Mouse (Mus musculus): ENCODE results near the gene Kdm1b. TPM values are rescaled to one million over a fixed set of nuclear protein-coding genes. Genes with fewer than 3 reads are reported as not detected.

The Kdm1b gene
- polyA plus RNA-seq, 1 experiment from 2014 or later = 16.4 TPM

DNA sequence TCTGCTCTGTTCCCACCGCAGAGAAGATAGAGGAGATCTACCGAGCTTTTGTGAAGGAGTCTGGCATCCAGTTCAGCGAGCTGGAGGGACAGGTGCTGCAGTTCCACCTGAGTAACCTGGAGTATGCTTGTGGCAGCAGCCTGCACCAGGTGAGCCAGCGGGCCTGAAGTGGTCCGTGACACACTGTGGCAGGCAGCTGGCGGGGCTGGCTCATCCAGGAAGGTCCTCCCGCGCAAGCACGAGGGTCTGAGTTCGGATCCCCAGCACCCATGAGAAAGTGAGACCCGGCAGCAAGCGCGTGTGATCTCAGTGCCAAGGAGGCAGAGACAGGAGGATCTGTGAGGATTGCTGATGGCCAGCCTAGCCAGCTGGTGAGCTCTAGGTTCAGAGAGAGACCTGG lies 28.6 kb downstream of the Kdm1b start:
- Histone ChIP-seq H3K27me3 (ENCODE audit: control insufficient read depth, insufficient read depth, low read length) (no peaks in the 10 kb centered on the region), H3K4me1 (ENCODE audit: control insufficient read depth, insufficient read depth, low read length) (no peaks in the 10 kb centered on the region), H3K4me2 (ENCODE audit: low read depth, low read length) (no peak overlapping the region), H3K9ac (ENCODE audit: low read length) (no peak overlapping the region), H3K27ac (ENCODE audit: low read length) (no peak overlapping the region), H3K4me3 (replicated peaks; ENCODE audit: low read length) (no peak overlapping the region), H3K36me3 (ENCODE audit: control insufficient read depth, insufficient read depth, low read length) (peaks cover 9% of the 10 kb centered on the region; the same call in 1 of the 2 replicates), H3K9me3 (replicated peaks; ENCODE audit: control insufficient read depth, low read length) (no peaks in the 10 kb centered on the region)
- 94% methylated on average over 13 of the region's 13 CpGs for WGBS
- ATAC-seq (ENCODE audit: insufficient read depth, low FRiP score) = no peak

- no peak overlapping the region for H3K4me2 ChIP-seq (ENCODE audit: low read depth, low read length)
- WGBS = 93% methylated on average over 5 of the region's 5 CpGs
- H3K4me1 ChIP-seq (ENCODE audit: control insufficient read depth, insufficient read depth, low read length) = no peaks in the 10 kb centered on the region
- H3K36me3 ChIP-seq (ENCODE audit: control insufficient read depth, insufficient read depth, low read length) = peaks cover 9% of the 10 kb centered on the region; the same call in 1 of the 2 replicates
- no peaks in the 10 kb centered on the region for H3K9me3 ChIP-seq (replicated peaks; ENCODE audit: control insufficient read depth, low read length)
- no peak overlapping the region for H3K27ac ChIP-seq (ENCODE audit: low read length)
- H3K9ac ChIP-seq (ENCODE audit: low read length) = no peak overlapping the region
- no peaks in the 10 kb centered on the region for H3K27me3 ChIP-seq (ENCODE audit: control insufficient read depth, insufficient read depth, low read length)
- H3K4me3 ChIP-seq (replicated peaks; ENCODE audit: low read length) = no peak overlapping the region
- ATAC-seq (ENCODE audit: insufficient read depth, low FRiP score) = no peak
Measured at GRCm38 (mm10) chr13:47072484-47072883, 29.2 kb downstream of the Kdm1b start.

- H3K27ac ChIP-seq (ENCODE audit: low read length) = no peak overlapping the region
- H3K36me3 ChIP-seq (ENCODE audit: control insufficient read depth, insufficient read depth, low read length) = peaks cover 14% of the 10 kb centered on the region; the same call in 1 of the 2 replicates
- no peak for ATAC-seq (ENCODE audit: insufficient read depth, low FRiP score)
- H3K4me3 ChIP-seq (replicated peaks; ENCODE audit: low read length) = no peak overlapping the region
- H3K27me3 ChIP-seq (ENCODE audit: control insufficient read depth, insufficient read depth, low read length) = no peaks in the 10 kb centered on the region
- no peak overlapping the region for H3K4me2 ChIP-seq (ENCODE audit: low read depth, low read length)
- H3K9me3 ChIP-seq (replicated peaks; ENCODE audit: control insufficient read depth, low read length) = no peaks in the 10 kb centered on the region
- H3K9ac ChIP-seq (ENCODE audit: low read length) = no peak overlapping the region
- no peaks in the 10 kb centered on the region for H3K4me1 ChIP-seq (ENCODE audit: control insufficient read depth, insufficient read depth, low read length)
- 84% methylated on average over 5 of the region's 5 CpGs for WGBS
Measured at GRCm38 (mm10) chr13:47076156-47076555, 32.9 kb downstream of the Kdm1b start.

DNA sequence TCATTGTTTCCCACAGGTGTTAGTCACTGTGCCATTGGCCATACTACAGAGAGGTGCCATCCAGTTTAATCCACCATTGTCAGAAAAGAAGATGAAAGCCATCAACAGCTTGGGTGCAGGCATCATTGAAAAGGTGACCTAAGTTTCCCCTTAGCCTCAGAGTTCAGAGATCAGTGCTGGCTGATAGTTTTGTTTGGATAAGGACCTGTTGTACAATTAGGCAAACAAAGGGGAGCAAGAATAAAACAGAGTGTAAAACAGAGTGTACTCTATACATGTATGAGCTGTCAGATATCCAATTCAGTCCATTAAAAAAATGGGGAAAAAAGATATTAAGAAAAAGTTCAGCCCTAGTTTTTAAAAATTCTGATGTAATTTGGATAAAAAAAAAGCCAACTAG lies 34.1 kb downstream of the Kdm1b start:
- Histone ChIP-seq H3K36me3 (ENCODE audit: control insufficient read depth, insufficient read depth, low read length) (peaks cover 16% of the 10 kb centered on the region; the same call in 1 of the 2 replicates), H3K4me2 (ENCODE audit: low read depth, low read length) (no peak overlapping the region), H3K27ac (ENCODE audit: low read length) (no peak overlapping the region), H3K4me3 (replicated peaks; ENCODE audit: low read length) (no peak overlapping the region), H3K9me3 (replicated peaks; ENCODE audit: control insufficient read depth, low read length) (no peaks in the 10 kb centered on the region), H3K27me3 (ENCODE audit: control insufficient read depth, insufficient read depth, low read length) (no peaks in the 10 kb centered on the region), H3K4me1 (ENCODE audit: control insufficient read depth, insufficient read depth, low read length) (no peaks in the 10 kb centered on the region), H3K9ac (ENCODE audit: low read length) (no peak overlapping the region)
- no peak for ATAC-seq (ENCODE audit: insufficient read depth, low FRiP score)

DNA sequence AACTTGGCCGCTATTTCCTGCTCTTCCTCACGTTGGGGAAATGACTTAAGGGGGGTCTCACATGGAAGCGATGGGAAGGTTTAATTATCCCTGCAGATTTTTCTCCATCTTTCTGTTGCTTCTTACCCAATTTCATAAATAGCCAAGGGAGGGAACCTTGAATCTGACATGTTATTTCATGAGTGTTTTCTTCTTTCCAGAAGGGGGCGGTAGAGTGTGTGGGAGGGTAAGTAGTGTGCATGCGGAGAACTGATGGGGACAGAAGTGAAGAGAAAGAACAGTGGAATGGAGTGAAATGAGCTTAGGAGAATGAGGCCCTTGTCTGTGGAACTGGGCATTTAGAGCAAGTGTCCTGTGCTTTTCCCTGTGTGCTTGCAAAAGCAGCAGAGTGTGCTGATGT lies 35.5 kb downstream of the Kdm1b start:
- Histone ChIP-seq H3K4me3 (replicated peaks; ENCODE audit: low read length) (no peak overlapping the region), H3K27ac (ENCODE audit: low read length) (no peak overlapping the region), H3K9ac (ENCODE audit: low read length) (no peak overlapping the region), H3K27me3 (ENCODE audit: control insufficient read depth, insufficient read depth, low read length) (no peaks in the 10 kb centered on the region), H3K4me2 (ENCODE audit: low read depth, low read length) (no peak overlapping the region), H3K9me3 (replicated peaks; ENCODE audit: control insufficient read depth, low read length) (no peaks in the 10 kb centered on the region), H3K4me1 (ENCODE audit: control insufficient read depth, insufficient read depth, low read length) (no peaks in the 10 kb centered on the region), H3K36me3 (ENCODE audit: control insufficient read depth, insufficient read depth, low read length) (peaks cover 20% of the 10 kb centered on the region; the same call in 1 of the 2 replicates)
- WGBS = 75% methylated on average over 5 of the region's 5 CpGs
- no peak for ATAC-seq (ENCODE audit: insufficient read depth, low FRiP score)

DNA sequence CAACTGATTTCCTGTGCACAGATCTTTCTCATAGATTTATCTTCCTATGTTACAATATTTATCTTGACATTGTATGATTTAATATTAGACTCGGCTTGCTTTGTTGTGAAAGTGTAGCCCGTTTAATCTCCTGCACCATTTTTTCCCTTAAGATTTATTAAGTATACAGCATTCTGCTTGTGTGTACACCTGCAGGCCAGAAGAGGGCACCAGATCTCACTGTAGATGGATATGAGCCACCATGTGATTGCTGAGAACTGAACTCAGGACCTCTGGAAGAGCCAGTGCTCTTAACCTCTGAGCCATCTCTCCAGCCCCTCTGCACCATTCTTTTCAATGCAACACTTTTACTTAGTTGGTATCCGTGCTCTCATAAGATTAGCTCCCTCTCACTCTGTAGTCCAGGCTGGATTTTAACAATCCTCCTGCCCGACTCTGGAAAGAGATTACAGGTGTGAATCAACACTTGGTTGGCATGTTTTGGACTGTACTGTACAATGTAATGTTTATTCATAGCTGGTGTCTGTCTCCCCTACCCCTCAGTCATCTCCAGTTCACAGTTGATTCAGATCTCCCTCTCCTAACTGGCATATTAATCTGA lies 37.7 kb downstream of the Kdm1b start:
- H3K27ac ChIP-seq (ENCODE audit: low read length) = no peak overlapping the region
- H3K4me2 ChIP-seq (ENCODE audit: low read depth, low read length) = no peak overlapping the region
- H3K36me3 ChIP-seq (ENCODE audit: control insufficient read depth, insufficient read depth, low read length) = peaks cover 14% of the 10 kb centered on the region; the same call in 1 of the 2 replicates
- H3K9ac ChIP-seq (ENCODE audit: low read length) = no peak overlapping the region
- H3K4me3 ChIP-seq (replicated peaks; ENCODE audit: low read length) = no peak overlapping the region
- no peak for ATAC-seq (ENCODE audit: insufficient read depth, low FRiP score)
- H3K4me1 ChIP-seq (ENCODE audit: control insufficient read depth, insufficient read depth, low read length) = no peaks in the 10 kb centered on the region
- no peaks in the 10 kb centered on the region for H3K27me3 ChIP-seq (ENCODE audit: control insufficient read depth, insufficient read depth, low read length)
- H3K9me3 ChIP-seq (replicated peaks; ENCODE audit: control insufficient read depth, low read length) = no peaks in the 10 kb centered on the region
- 84% methylated on average over 4 of the region's 4 CpGs for WGBS

GRCm38 (mm10) chr13:47088433-47088832 lies 45.1 kb downstream of the Kdm1b start:
- Histone ChIP-seq H3K4me2 (ENCODE audit: low read depth, low read length) (no peak overlapping the region), H3K27me3 (ENCODE audit: control insufficient read depth, insufficient read depth, low read length) (no peaks in the 10 kb centered on the region), H3K27ac (ENCODE audit: low read length) (no peak overlapping the region), H3K4me3 (replicated peaks; ENCODE audit: low read length) (no peak overlapping the region), H3K9ac (ENCODE audit: low read length) (no peak overlapping the region), H3K36me3 (ENCODE audit: control insufficient read depth, insufficient read depth, low read length) (peaks cover 5% of the 10 kb centered on the region; the same call in 1 of the 2 replicates), H3K4me1 (ENCODE audit: control insufficient read depth, insufficient read depth, low read length) (no peaks in the 10 kb centered on the region; the same call in 1 of the 2 replicates), H3K9me3 (replicated peaks; ENCODE audit: control insufficient read depth, low read length) (no peaks in the 10 kb centered on the region)
- no peak for ATAC-seq (ENCODE audit: insufficient read depth, low FRiP score)
- WGBS = 92% methylated on average over 1 of the region's 1 CpGs

GRCm38 (mm10) chr13:47089271-47089670 lies 46.0 kb downstream of the Kdm1b start:
- no peak overlapping the region for H3K9ac ChIP-seq (ENCODE audit: low read length)
- H3K9me3 ChIP-seq (replicated peaks; ENCODE audit: control insufficient read depth, low read length) = no peaks in the 10 kb centered on the region
- 70% methylated on average over 2 of the region's 2 CpGs for WGBS
- H3K27me3 ChIP-seq (ENCODE audit: control insufficient read depth, insufficient read depth, low read length) = no peaks in the 10 kb centered on the region
- no peak for ATAC-seq (ENCODE audit: insufficient read depth, low FRiP score)
- no peak overlapping the region for H3K4me3 ChIP-seq (replicated peaks; ENCODE audit: low read length)
- peaks cover 7% of the 10 kb centered on the region; the same call in 1 of the 2 replicates for H3K36me3 ChIP-seq (ENCODE audit: control insufficient read depth, insufficient read depth, low read length)
- H3K4me2 ChIP-seq (ENCODE audit: low read depth, low read length) = no peak overlapping the region
- no peak overlapping the region for H3K27ac ChIP-seq (ENCODE audit: low read length)
- no peaks in the 10 kb centered on the region; the same call in 1 of the 2 replicates for H3K4me1 ChIP-seq (ENCODE audit: control insufficient read depth, insufficient read depth, low read length)

DNA sequence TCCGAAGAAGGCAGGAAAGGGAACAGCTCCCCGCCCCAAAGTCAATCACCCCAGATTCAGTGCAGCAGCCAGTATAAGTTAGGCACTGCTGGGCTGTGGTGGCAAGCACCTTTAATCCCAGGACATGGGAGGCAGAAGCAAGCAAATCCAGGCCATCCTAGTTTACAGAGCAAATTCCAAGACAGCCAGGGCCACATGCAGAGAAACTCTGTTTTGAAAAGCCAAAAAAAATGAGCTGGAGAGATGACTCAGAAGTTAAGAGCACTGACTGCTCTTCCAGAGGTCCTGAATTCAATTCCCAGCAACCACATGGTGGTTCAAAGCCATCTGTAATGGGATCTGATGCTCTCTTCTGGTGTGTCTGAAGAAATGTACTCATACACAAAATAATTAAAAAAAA lies 50.5 kb downstream of the Kdm1b start:
- Histone ChIP-seq H3K27ac (ENCODE audit: low read length) (no peak overlapping the region), H3K9me3 (replicated peaks; ENCODE audit: control insufficient read depth, low read length) (no peaks in the 10 kb centered on the region), H3K4me2 (ENCODE audit: low read depth, low read length) (no peak overlapping the region), H3K4me1 (ENCODE audit: control insufficient read depth, insufficient read depth, low read length) (no peaks in the 10 kb centered on the region; the same call in 1 of the 2 replicates), H3K27me3 (ENCODE audit: control insufficient read depth, insufficient read depth, low read length) (no peaks in the 10 kb centered on the region), H3K36me3 (ENCODE audit: control insufficient read depth, insufficient read depth, low read length) (peaks cover 13% of the 10 kb centered on the region; the same call in 1 of the 2 replicates), H3K4me3 (replicated peaks; ENCODE audit: low read length) (no peak overlapping the region), H3K9ac (ENCODE audit: low read length) (no peak overlapping the region)
- 94% methylated on average over 2 of the region's 2 CpGs for WGBS
- no peak for ATAC-seq (ENCODE audit: insufficient read depth, low FRiP score)

All from stomach, embryonic 16.5 days (tissue).